Mouse (Mus musculus): ENCODE results near the gene Zscan26. TPM values are rescaled to one million over a fixed set of nuclear protein-coding genes. Genes with fewer than 3 reads are reported as not detected.
"Not testable (repeated sequence)": the region's sequence is repeated elsewhere in the genome, so short reads cannot be mapped to it uniquely, and the experiment has no call there.

Zscan26 gene
- polyA plus RNA-seq, 1 experiment from 2014 or later, result 28.0 TPM

DNA sequence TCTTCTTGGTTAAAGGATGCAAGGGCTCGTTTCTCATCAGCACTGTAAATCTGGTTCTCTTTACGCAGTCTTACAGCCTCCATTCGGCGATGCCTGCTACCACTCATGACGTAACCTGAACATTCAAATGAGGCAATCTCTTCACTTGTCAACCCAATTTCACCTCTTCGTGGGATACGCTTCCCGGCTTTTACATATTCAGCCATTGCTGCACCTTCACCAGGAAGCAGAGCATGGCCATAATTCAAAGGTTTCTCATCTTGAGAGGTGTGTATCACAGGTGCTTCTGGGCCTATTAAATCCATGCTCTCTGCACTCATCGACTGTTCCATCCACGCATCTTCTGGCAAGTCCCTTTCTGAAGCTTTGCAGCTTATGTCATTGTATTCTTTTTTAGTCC, 13.8 kb upstream of the Zscan26 start:
- 82% methylated on average over 10 of the region's 10 CpGs for WGBS
- no peaks in the 10 kb centered on the region for H3K27me3 ChIP-seq (replicated peaks)
- peaks cover 7% of the 10 kb centered on the region for H3K4me1 ChIP-seq
- peak overlapping the region; percentile 84; the same call in 1 of the 2 replicates for H3K4me2 ChIP-seq
- no peak for ATAC-seq (ENCODE audit: extremely low read depth, insufficient number of reproducible peaks, low FRiP score, low TSS enrichment)
- no peak overlapping the region for H3K4me3 ChIP-seq
- no peaks in the 10 kb centered on the region for H3K36me3 ChIP-seq
- H3K27ac ChIP-seq (replicated peaks), result no peak overlapping the region
- no peak overlapping the region for H3K9ac ChIP-seq
- no peaks in the 10 kb centered on the region for H3K9me3 ChIP-seq

DNA sequence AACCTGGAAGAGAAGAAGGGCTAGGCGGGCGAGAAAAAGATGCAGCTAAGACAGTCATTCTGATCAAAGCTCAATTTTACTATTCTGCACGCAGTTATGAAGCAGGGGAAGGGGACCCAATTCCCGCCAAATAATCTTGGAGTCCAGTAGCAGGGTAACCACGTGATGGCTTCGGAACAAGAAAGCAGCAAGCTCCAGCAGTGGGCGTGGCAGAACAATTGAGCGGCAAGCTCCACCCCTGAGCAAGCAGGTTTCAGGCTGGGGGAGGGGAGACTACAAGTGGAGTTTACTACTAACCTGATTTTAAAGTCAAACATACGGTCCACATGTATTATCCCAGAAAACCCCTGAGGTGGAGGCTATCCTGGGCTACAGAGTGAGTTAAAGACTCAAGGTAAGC, 9.0 kb upstream of the Zscan26 start:
- H3K27ac ChIP-seq (replicated peaks); H3K9ac ChIP-seq; H3K9me3 ChIP-seq; H3K36me3 ChIP-seq; H3K4me1 ChIP-seq; H3K4me3 ChIP-seq; H3K4me2 ChIP-seq; ATAC-seq (ENCODE audit: extremely low read depth, insufficient number of reproducible peaks, low FRiP score, low TSS enrichment); H3K27me3 ChIP-seq (replicated peaks): not testable (repeated sequence)
- WGBS, result 47% methylated on average over 9 of the region's 9 CpGs

DNA sequence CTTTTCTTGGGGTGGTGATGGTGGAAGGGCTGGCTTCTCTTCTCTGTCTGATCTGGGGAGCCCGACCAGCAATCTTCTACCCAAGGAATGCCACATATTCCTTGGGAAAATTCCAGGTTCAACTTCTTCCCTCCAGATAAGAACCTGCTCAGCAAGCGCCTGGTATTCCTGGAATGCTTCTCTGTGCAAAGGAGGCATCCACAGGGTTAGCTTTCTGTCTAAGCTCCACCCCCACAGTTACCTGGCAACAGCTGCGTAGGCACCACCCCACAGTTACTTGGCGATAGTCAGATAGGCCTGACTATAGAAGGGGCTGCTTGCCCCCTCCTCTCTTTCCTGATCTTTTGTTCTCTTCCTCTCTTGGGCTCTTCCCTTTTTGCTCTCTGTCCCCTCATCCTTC, 2.8 kb upstream of the Zscan26 start:
- no peak for ATAC-seq (ENCODE audit: extremely low read depth, insufficient number of reproducible peaks, low FRiP score, low TSS enrichment)
- no peak overlapping the region for H3K27ac ChIP-seq (replicated peaks)

DNA sequence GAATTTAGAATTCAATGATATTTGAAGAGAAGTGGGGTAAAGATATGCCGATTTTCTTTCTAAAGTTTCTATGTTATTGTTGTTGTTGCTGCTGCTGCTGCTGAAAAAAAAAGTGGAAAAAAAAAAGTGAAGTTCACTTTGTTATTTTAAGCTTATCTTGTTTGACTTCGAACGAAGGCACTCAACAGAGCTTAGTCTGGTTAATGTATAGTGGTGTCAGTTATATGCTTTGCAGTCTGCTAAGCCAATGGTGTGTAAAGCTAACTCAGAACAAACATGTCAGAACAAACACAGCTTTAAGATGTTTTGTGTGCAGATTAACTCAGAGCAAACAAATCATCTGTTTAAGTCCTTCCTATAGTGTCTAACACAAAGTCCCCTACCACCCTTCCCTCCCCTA, 603 bp upstream of the Zscan26 start:
- Histone ChIP-seq H3K4me3 (no peak overlapping the region), H3K36me3 (peaks cover 13% of the 10 kb centered on the region), H3K27ac (replicated peaks) (peak overlapping the region; percentile 79), H3K9ac (no peak overlapping the region), H3K4me1 (peaks cover 34% of the 10 kb centered on the region), H3K4me2 (peak overlapping the region; percentile 85), H3K9me3 (no peaks in the 10 kb centered on the region), H3K27me3 (replicated peaks) (no peaks in the 10 kb centered on the region)
- ATAC-seq (ENCODE audit: extremely low read depth, insufficient number of reproducible peaks, low FRiP score, low TSS enrichment), result no peak
- WGBS, result 48% methylated on average over 3 of the region's 3 CpGs

More for the DNA sequence above, 2.8 kb upstream of the Zscan26 start:
- H3K36me3 ChIP-seq, result peaks cover 5% of the 10 kb centered on the region
- H3K4me3 ChIP-seq, result no peak overlapping the region
- no peak overlapping the region for H3K9ac ChIP-seq
- WGBS, result 6% methylated on average over 4 of the region's 4 CpGs
- no peaks in the 10 kb centered on the region for H3K27me3 ChIP-seq (replicated peaks)
- H3K9me3 ChIP-seq, result no peaks in the 10 kb centered on the region
- H3K4me2 ChIP-seq, result peak overlapping the region; percentile 7; the same call in 1 of the 2 replicates
- H3K4me1 ChIP-seq, result peaks cover 29% of the 10 kb centered on the region

DNA sequence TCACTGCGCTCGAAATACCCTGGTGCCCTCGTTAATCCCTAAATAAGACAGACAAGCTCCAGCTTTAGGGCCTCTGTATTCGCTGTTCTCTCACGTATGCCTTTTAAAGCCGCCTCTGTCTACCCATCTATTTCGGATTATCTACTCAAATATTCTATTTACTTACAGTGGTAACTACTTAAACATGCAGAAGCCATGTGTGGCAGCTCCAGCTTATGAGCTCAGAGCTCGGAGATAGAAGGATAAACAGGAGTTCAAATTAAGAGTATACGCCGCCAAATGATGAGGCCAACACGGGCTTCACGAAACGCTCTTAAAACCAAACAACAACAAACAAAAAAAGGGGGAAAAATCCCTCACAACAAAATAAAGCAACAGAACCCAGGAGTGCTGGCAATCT, 488 bp downstream of the Zscan26 start:
- Histone ChIP-seq H3K27ac (replicated peaks) (peak overlapping the region; percentile 79), H3K27me3 (replicated peaks) (no peaks in the 10 kb centered on the region), H3K4me2 (peak overlapping the region; percentile 85), H3K9ac (peak overlapping the region; percentile 84), H3K4me3 (peak overlapping the region; percentile 72), H3K4me1 (peaks cover 34% of the 10 kb centered on the region), H3K9me3 (no peaks in the 10 kb centered on the region), H3K36me3 (peaks cover 24% of the 10 kb centered on the region)
- 1% methylated on average over 13 of the region's 13 CpGs for WGBS
- no peak for ATAC-seq (ENCODE audit: extremely low read depth, insufficient number of reproducible peaks, low FRiP score, low TSS enrichment)

DNA sequence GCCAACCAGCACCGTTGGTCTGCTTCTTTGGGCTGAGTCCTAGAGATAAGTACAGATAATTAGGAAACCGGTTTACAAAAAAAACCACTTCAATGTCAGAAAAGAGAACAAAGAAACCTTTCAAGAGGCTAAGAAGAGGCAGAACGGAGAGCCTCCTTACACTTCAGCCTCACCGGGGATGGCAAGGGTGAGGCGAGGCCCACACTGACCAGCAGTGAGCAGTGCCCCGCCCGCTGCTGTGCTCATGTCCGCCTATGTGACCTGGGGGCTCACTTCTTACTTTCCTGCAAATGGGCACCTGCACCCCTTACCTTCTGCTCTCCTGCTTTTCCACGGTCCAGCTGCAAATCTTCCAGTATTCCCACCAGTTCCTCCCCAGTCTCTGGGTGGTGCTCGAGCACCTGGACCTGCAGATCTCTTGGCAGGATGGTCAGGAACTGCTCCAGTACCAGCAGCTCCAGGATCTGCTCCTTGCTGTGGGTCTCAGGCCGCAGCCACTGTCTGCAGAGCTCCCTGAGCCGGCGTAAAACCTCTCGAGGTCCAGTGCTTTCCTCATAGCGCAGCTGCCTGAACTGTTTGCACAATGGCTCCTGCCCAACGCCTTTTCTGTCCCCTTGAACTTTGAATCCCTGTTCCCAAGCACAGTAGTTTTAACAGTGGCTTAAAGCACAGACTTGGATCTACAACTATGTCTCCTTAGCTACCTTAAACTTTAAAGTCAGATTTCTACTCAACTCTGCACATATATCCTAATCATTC, 5.5 kb downstream of the Zscan26 start:
- ATAC-seq (ENCODE audit: extremely low read depth, insufficient number of reproducible peaks, low FRiP score, low TSS enrichment), result no peak
- H3K36me3 ChIP-seq, result peaks cover 74% of the 10 kb centered on the region

DNA sequence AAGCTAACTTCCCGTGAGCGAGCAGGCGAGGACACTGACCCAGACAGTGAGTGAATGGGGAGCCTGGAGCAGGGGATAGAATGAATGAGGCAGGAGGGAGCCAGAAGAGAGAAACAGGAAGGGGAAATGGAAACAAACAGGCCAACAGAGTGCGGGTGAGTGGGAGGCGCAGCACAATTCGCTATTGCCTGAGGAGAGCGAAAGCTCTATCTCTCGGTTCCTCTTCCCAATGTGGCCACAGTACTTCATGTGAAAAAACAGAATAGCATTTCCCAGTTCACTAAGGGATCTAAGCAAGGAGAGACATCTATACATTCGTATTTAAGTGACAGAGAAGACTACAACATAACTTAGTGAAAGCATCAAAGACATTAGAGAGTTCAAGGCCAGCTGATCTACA, 6.7 kb downstream of the Zscan26 start:
- 77% methylated on average over 9 of the region's 9 CpGs for WGBS
- Histone ChIP-seq H3K4me3 (no peak overlapping the region), H3K27ac (replicated peaks) (no peak overlapping the region), H3K4me1 (peaks cover 10% of the 10 kb centered on the region; the same call in 1 of the 2 replicates), H3K9ac (no peak overlapping the region), H3K4me2 (no peak overlapping the region), H3K9me3 (no peaks in the 10 kb centered on the region), H3K36me3 (peaks cover 79% of the 10 kb centered on the region), H3K27me3 (replicated peaks) (no peaks in the 10 kb centered on the region)
- no peak for ATAC-seq (ENCODE audit: extremely low read depth, insufficient number of reproducible peaks, low FRiP score, low TSS enrichment)

More for the DNA sequence above, 5.5 kb downstream of the Zscan26 start:
- Histone ChIP-seq H3K4me3 (no peak overlapping the region), H3K4me1 (peaks cover 20% of the 10 kb centered on the region), H3K27me3 (replicated peaks) (no peaks in the 10 kb centered on the region), H3K27ac (replicated peaks) (no peak overlapping the region), H3K9ac (no peak overlapping the region), H3K4me2 (no peak overlapping the region), H3K9me3 (no peaks in the 10 kb centered on the region)
- WGBS, result 74% methylated on average over 16 of the region's 16 CpGs

DNA sequence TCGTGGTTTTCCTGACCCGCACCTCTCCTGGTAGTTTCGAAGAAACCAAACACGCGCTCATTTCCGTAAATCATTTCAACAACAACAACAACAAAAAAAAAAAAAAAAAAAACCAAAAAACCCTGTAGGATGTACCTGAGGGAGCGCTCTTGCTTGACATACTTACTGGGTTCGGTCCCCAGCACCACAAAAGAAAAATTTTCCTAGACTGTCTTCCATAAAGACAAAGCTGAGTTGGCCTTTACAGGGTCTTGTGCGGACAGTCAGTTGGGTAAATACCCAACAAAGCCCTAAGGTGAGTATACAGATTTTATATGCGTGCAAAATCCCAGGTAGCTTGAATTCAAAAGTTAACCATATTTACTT, 12.3 kb downstream of the Zscan26 start:
- H3K4me2 ChIP-seq, result peak overlapping the region; percentile 92
- H3K9me3 ChIP-seq, result no peaks in the 10 kb centered on the region
- H3K4me1 ChIP-seq, result peaks cover 8% of the 10 kb centered on the region
- peak overlapping the region; percentile 61 for H3K4me3 ChIP-seq
- WGBS, result 19% methylated on average over 10 of the region's 10 CpGs
- H3K36me3 ChIP-seq, result peaks cover 37% of the 10 kb centered on the region
- ATAC-seq (ENCODE audit: extremely low read depth, insufficient number of reproducible peaks, low FRiP score, low TSS enrichment), result no peak
- no peaks in the 10 kb centered on the region for H3K27me3 ChIP-seq (replicated peaks)
- H3K27ac ChIP-seq (replicated peaks), result peak overlapping the region; percentile 90
- peak overlapping the region; percentile 85 for H3K9ac ChIP-seq

DNA sequence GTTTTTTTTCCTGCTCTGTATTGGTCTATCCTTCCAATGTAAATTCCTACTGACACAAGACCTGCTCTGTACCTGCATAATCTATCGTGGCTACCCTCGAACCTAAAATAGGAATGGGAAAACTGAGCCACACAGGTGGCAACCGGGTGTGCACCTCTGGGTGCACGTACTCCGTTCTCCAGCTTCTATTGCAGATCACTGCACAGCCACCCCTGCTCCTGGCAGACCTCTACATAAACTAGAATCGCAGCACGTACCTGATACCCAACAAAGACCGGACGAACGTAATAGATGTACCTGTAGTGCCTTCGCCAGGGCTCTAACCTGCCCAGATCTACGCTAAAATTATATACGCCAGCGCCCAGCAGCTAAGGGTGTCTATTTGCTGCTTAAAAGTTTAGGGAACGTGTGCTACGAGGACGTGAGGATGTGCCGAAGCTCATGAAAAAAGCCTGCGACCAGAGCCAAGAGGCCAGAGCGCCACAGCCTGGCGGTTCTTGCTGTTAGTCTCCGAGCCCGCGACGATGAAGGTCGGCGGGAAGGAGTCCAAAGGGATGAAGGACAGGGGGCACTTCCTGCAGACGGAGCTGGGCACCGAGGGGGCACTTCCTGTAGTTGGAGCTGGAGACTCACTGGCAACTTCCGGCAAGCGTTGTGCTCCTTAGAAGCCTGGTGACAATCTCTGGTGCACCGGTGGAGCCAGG, 12.9 kb downstream of the Zscan26 start, which contains the start of gene Pgbd1:
TSS of gene Pgbd1 (minus strand) at position 556 of the 704 bp plus-strand sequence.
- peak within 1 kb of the TSS; percentile 92 for H3K4me2 ChIP-seq
- H3K36me3 ChIP-seq, result peaks cover 32% of the 10 kb centered on the region
- H3K27me3 ChIP-seq (replicated peaks), result no peaks in the 10 kb centered on the region
- peaks cover 8% of the 10 kb centered on the region for H3K4me1 ChIP-seq
- H3K4me3 ChIP-seq, result peak within 1 kb of the TSS; percentile 61
- ATAC-seq (ENCODE audit: extremely low read depth, insufficient number of reproducible peaks, low FRiP score, low TSS enrichment), result peak; percentile 68; the same call in 1 of the 2 replicates
- H3K27ac ChIP-seq (replicated peaks), result peak within 1 kb of the TSS; percentile 90
- peak within 1 kb of the TSS; percentile 85 for H3K9ac ChIP-seq
- H3K9me3 ChIP-seq, result no peaks in the 10 kb centered on the region
- WGBS, result under 1% methylated on average over 32 of the region's 32 CpGs

DNA sequence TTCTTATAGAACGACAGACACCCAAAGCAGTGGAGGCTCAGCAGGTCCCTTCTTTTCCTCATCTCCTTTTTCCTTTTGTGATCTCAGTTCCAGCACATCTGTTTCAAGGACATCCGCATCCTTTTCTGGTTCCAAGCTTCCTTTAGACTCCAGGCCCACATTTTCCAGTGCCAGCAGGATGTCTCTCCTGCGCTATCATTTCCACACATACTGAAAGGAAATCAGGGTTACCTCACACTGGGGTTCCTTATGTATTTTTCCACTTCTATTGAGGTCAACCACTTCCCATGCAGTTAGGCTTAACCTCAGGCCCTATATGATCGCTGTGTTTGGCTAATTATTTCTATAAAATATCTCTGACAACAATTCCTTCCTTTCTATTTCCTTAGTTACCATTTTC, 18.1 kb downstream of the Zscan26 start:
- ATAC-seq (ENCODE audit: extremely low read depth, insufficient number of reproducible peaks, low FRiP score, low TSS enrichment), result no peak
- peak overlapping the region; percentile 60; the same call in 1 of the 2 replicates for H3K27ac ChIP-seq (replicated peaks)

DNA sequence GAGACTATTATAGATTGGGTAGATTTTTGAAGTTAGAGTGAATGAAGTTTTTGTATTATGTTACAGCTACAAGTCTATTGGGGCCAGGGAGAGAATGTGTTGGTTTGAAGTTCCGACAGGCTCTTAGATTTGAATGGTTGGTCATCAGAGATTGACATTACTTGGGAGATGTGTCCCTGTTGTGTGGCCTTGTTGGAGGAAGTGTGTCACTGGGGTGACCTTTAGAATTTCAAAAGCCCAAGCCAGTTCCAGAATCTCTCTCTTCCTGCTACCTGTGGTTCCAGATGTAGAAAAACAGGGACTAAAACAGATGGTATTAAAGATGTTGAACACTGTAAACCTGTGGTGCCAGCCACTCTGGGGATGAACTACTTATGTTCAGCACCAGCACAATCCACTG, 25.9 kb downstream of the Zscan26 start:
- H3K4me3 ChIP-seq, result no peak overlapping the region
- H3K4me1 ChIP-seq, result no peaks in the 10 kb centered on the region
- no peaks in the 10 kb centered on the region for H3K27me3 ChIP-seq (replicated peaks)
- H3K36me3 ChIP-seq, result no peaks in the 10 kb centered on the region
- 90% methylated on average over 1 of the region's 1 CpGs for WGBS
- H3K9ac ChIP-seq, result no peak overlapping the region
- no peaks in the 10 kb centered on the region for H3K9me3 ChIP-seq
- H3K4me2 ChIP-seq, result no peak overlapping the region
- no peak overlapping the region for H3K27ac ChIP-seq (replicated peaks)
- no peak for ATAC-seq (ENCODE audit: extremely low read depth, insufficient number of reproducible peaks, low FRiP score, low TSS enrichment)

More for the DNA sequence above, 18.1 kb downstream of the Zscan26 start:
- no peak overlapping the region for H3K4me2 ChIP-seq
- H3K9me3 ChIP-seq, result no peaks in the 10 kb centered on the region
- no peaks in the 10 kb centered on the region for H3K27me3 ChIP-seq (replicated peaks)
- H3K36me3 ChIP-seq, result no peaks in the 10 kb centered on the region
- H3K9ac ChIP-seq, result no peak overlapping the region
- 68% methylated on average over 4 of the region's 4 CpGs for WGBS
- H3K4me1 ChIP-seq, result peaks cover 11% of the 10 kb centered on the region
- no peak overlapping the region for H3K4me3 ChIP-seq
